Mouse (Mus musculus): ENCODE measurements around the gene Nbeal1. TPM values are rescaled to one million over a fixed set of nuclear protein-coding genes. Genes with fewer than 3 reads are reported as not detected.

The Nbeal1 gene
- polyA plus RNA-seq, 1 experiment: 1.2 TPM

DNA sequence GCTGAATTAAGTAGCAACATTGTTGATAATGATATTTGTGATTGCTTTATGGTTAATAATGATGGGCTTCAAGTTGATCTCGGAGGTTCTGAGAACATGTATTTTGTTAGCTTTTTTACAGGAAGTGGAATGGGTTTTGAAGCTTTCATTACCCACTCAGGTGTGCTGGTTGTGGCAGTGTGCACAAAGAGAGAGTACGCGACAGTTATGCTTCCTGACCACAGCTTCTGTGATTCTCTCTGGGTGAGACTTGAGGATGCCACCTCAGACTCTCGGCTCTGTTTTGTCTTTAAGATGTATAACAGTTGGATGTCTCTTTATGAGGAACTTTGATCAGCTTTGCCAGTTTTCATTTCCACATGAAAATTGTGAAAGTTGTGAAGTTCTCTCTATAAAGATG lies 55.9 kb downstream of the Nbeal1 start:
- no peaks in the 10 kb centered on the region for H3K27me3 ChIP-seq (ENCODE audit: control insufficient read depth, insufficient read depth, low read length)
- H3K27ac ChIP-seq (ENCODE audit: insufficient read depth, low read depth, low read length): no peak overlapping the region
- no peaks in the 10 kb centered on the region for H3K4me1 ChIP-seq (ENCODE audit: control insufficient read depth, insufficient read depth, insufficient read length, low read length)
- no peak overlapping the region for H3K4me3 ChIP-seq (ENCODE audit: low read depth, low read length)
- peaks cover 26% of the 10 kb centered on the region for H3K36me3 ChIP-seq (ENCODE audit: control insufficient read depth, insufficient read depth, low read length)
- 85% methylated on average over 4 of the region's 4 CpGs for WGBS
- TF ChIP-seq CTCF (IDR thresholded peaks at IDR 0.05; ENCODE audit: extremely low read depth, insufficient read length, insufficient replicate concordance, low read depth, low read length) (no peak), POLR2A (IDR thresholded peaks at IDR 0.05; ENCODE audit: low read depth, low read length) (no peak)

DNA sequence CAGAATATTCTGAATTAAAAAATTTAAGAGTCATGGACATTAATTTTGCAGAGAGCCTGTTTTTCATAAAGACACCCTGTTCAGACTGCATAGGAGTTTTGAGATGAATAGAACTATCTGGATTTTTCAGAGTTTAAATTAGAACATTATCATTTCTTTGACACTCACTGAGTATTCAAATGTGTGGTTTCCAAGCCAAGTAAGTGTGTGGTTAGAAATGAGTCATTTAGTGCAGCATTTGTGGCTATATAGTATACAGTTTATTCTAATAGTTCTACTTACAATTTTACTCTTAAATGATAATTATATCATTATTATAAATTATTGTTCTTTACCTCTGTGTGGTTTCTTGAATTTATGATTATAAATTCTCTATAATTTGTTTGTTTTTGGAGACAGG lies 60.0 kb downstream of the Nbeal1 start:
- no peak overlapping the region for H3K4me3 ChIP-seq (ENCODE audit: low read depth, low read length)
- TF ChIP-seq CTCF (IDR thresholded peaks at IDR 0.05; ENCODE audit: extremely low read depth, insufficient read length, insufficient replicate concordance, low read depth, low read length) (no peak), POLR2A (IDR thresholded peaks at IDR 0.05; ENCODE audit: low read depth, low read length) (no peak)
- H3K4me1 ChIP-seq (ENCODE audit: control insufficient read depth, insufficient read depth, insufficient read length, low read length): no peaks in the 10 kb centered on the region
- H3K27me3 ChIP-seq (ENCODE audit: control insufficient read depth, insufficient read depth, low read length): no peaks in the 10 kb centered on the region
- peaks cover 28% of the 10 kb centered on the region for H3K36me3 ChIP-seq (ENCODE audit: control insufficient read depth, insufficient read depth, low read length)
- H3K27ac ChIP-seq (ENCODE audit: insufficient read depth, low read depth, low read length): no peak overlapping the region

- H3K4me3 ChIP-seq (ENCODE audit: low read depth, low read length): no peak overlapping the region
- TF ChIP-seq CTCF (IDR thresholded peaks at IDR 0.05; ENCODE audit: extremely low read depth, insufficient read length, insufficient replicate concordance, low read depth, low read length): no peak
- H3K27me3 ChIP-seq (ENCODE audit: control insufficient read depth, insufficient read depth, low read length): no peaks in the 10 kb centered on the region
- no peaks in the 10 kb centered on the region for H3K4me1 ChIP-seq (ENCODE audit: control insufficient read depth, insufficient read depth, insufficient read length, low read length)
- WGBS: 92% methylated on average over 3 of the region's 3 CpGs
- H3K36me3 ChIP-seq (ENCODE audit: control insufficient read depth, insufficient read depth, low read length): peaks cover 37% of the 10 kb centered on the region
- H3K27ac ChIP-seq (ENCODE audit: insufficient read depth, low read depth, low read length): no peak overlapping the region
Observed at GRCm38 (mm10) chr1:60268113-60268512, 87.7 kb downstream of the Nbeal1 start.

DNA sequence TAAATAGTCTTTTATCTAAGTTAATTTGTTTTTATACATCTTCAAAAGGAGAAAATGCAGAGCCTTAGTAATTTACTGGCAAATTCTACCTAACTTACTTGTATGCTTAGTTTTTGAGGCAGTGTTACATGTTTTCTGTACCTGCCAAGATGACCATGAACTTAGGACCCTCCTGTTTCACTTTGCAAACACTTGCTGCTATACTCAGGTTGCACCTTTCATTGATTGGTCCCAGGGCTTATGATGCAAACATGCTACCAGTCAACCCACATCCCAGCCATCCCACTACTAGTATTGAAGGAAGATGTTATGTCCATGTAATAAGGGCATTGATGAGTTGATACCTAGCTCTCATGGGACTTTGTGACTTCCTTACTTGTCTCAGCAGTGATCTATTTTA lies 88.9 kb downstream of the Nbeal1 start:
- H3K4me3 ChIP-seq (ENCODE audit: low read depth, low read length): no peak overlapping the region
- peaks cover 31% of the 10 kb centered on the region for H3K36me3 ChIP-seq (ENCODE audit: control insufficient read depth, insufficient read depth, low read length)
- no peak overlapping the region for H3K27ac ChIP-seq (ENCODE audit: insufficient read depth, low read depth, low read length)
- H3K4me1 ChIP-seq (ENCODE audit: control insufficient read depth, insufficient read depth, insufficient read length, low read length): no peaks in the 10 kb centered on the region
- H3K27me3 ChIP-seq (ENCODE audit: control insufficient read depth, insufficient read depth, low read length): no peaks in the 10 kb centered on the region
- no peak for TF ChIP-seq CTCF (IDR thresholded peaks at IDR 0.05; ENCODE audit: extremely low read depth, insufficient read length, insufficient replicate concordance, low read depth, low read length)
- no peak for TF ChIP-seq POLR2A (IDR thresholded peaks at IDR 0.05; ENCODE audit: low read depth, low read length)

DNA sequence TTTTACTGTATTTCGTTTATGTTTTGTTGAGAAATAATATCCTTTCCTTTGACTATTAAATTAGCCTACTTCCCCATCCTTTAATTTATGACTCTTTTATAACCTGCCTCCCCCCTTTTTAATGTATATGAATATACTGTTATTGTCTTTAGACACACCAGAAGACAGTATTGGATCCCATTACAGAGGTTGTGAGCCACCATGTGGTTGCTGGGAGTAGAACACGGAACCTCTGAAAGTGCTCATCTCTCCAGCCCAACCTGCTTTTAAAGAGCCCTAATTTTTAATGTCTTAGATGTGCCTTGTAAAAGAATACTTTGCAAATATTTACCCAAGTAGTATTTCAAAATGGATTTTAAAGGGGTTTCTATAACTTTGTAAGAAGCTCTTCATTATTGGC lies 92.1 kb downstream of the Nbeal1 start:
- 81% methylated on average over 2 of the region's 2 CpGs for WGBS
- H3K27ac ChIP-seq (ENCODE audit: insufficient read depth, low read depth, low read length): no peak overlapping the region
- H3K36me3 ChIP-seq (ENCODE audit: control insufficient read depth, insufficient read depth, low read length): peaks cover 28% of the 10 kb centered on the region
- no peaks in the 10 kb centered on the region for H3K4me1 ChIP-seq (ENCODE audit: control insufficient read depth, insufficient read depth, insufficient read length, low read length)
- TF ChIP-seq CTCF (IDR thresholded peaks at IDR 0.05; ENCODE audit: extremely low read depth, insufficient read length, insufficient replicate concordance, low read depth, low read length) (no peak), POLR2A (IDR thresholded peaks at IDR 0.05; ENCODE audit: low read depth, low read length) (no peak)
- H3K4me3 ChIP-seq (ENCODE audit: low read depth, low read length): no peak overlapping the region
- no peaks in the 10 kb centered on the region for H3K27me3 ChIP-seq (ENCODE audit: control insufficient read depth, insufficient read depth, low read length)

DNA sequence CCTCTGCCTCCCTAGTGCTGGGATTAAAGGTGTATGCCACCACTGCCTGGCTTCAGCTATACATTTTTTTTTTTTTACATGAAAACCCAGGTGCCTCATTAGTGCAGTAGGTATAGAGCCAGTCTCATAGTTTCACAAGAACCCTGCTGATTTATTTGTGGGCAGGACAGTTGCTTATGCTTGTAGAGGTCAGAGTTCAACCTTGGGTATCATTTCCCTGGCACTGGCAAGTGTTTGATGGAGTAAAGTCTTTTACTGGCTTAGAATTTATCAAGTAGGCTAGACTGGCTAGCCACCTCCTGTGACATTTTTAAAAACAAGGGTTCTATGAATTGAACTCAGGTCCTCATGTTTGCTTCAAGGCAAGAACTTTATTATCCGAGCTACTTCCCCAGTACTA lies 113.5 kb downstream of the Nbeal1 start:
- WGBS: 56% methylated on average over 1 of the region's 1 CpGs
- Histone ChIP-seq H3K4me1 (ENCODE audit: control insufficient read depth, insufficient read depth, insufficient read length, low read length) (0 out of 2 replicates have a peak, but pooled peaks cover 1% of the 10 kb centered on the region), H3K4me3 (ENCODE audit: low read depth, low read length) (no peak overlapping the region), H3K27ac (ENCODE audit: insufficient read depth, low read depth, low read length) (no peak overlapping the region), H3K27me3 (ENCODE audit: control insufficient read depth, insufficient read depth, low read length) (no peaks in the 10 kb centered on the region), H3K36me3 (ENCODE audit: control insufficient read depth, insufficient read depth, low read length) (peaks cover 36% of the 10 kb centered on the region)
- TF ChIP-seq POLR2A (IDR thresholded peaks at IDR 0.05; ENCODE audit: low read depth, low read length) (no peak), CTCF (IDR thresholded peaks at IDR 0.05; ENCODE audit: extremely low read depth, insufficient read length, insufficient replicate concordance, low read depth, low read length) (no peak)

DNA sequence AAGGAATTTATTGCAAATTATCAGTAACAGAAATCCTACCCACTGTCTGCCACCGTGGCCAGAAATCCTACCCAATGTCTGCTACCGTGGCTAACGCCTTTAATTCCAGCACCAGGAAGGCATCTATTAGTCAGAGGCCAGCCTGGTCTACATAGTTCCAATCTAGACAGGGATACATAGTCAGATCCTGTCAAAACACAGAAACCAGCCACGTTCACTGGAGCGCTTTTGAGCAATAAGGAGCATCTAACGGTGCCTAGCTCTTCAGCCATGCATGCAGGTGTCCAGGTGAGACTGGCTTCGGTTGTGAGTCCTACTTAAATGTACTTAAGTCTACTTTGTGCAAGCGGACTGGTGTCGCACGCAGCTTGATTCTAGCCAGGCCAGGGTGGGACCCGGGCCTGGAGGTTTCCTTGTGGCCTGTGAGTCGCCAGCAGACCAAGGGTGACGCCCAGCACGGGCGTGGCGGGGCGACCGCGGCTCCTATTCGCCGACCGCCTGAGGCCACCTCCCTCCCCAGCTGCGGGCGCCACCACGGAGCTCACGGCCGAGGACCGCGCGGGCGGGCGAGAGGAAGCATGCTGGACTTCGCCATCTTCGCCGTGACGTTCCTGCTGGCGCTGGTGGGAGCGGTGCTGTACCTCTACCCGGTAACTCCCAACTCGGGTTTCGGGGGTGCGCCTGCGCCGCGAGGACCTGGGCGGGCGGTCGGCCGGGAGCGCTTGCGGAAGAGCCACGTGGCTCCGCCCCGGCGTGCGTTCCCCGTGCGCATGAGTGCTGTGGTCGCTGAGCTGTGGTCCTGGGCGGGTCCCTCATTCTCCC lies 162.6 kb downstream of the Nbeal1 start, which contains the start of gene Cyp20a1:
Cyp20a1 (plus strand) TSS at position 516 of the 822 bp plus-strand sequence.
- TF ChIP-seq POLR2A (IDR thresholded peaks at IDR 0.05; ENCODE audit: low read depth, low read length) (peak; percentile 54), CTCF (IDR thresholded peaks at IDR 0.05; ENCODE audit: extremely low read depth, insufficient read length, insufficient replicate concordance, low read depth, low read length) (no peak; the same call in 1 of the 2 replicates)
- H3K4me3 ChIP-seq (ENCODE audit: low read depth, low read length): peak within 1 kb of the TSS; percentile 95
- H3K27ac ChIP-seq (ENCODE audit: insufficient read depth, low read depth, low read length): peak within 1 kb of the TSS; percentile 82
- H3K27me3 ChIP-seq (ENCODE audit: control insufficient read depth, insufficient read depth, low read length): no peaks in the 10 kb centered on the region
- WGBS: 1% methylated on average over 60 of the region's 60 CpGs
- H3K4me1 ChIP-seq (ENCODE audit: control insufficient read depth, insufficient read depth, insufficient read length, low read length): no peaks in the 10 kb centered on the region; the same call in 1 of the 2 replicates
- peaks cover 5% of the 10 kb centered on the region; the same call in 1 of the 2 replicates for H3K36me3 ChIP-seq (ENCODE audit: control insufficient read depth, insufficient read depth, low read length)
